Comparison of ENCODE assay signal across 8 mouse cellular contexts in the genomic region with DNA sequence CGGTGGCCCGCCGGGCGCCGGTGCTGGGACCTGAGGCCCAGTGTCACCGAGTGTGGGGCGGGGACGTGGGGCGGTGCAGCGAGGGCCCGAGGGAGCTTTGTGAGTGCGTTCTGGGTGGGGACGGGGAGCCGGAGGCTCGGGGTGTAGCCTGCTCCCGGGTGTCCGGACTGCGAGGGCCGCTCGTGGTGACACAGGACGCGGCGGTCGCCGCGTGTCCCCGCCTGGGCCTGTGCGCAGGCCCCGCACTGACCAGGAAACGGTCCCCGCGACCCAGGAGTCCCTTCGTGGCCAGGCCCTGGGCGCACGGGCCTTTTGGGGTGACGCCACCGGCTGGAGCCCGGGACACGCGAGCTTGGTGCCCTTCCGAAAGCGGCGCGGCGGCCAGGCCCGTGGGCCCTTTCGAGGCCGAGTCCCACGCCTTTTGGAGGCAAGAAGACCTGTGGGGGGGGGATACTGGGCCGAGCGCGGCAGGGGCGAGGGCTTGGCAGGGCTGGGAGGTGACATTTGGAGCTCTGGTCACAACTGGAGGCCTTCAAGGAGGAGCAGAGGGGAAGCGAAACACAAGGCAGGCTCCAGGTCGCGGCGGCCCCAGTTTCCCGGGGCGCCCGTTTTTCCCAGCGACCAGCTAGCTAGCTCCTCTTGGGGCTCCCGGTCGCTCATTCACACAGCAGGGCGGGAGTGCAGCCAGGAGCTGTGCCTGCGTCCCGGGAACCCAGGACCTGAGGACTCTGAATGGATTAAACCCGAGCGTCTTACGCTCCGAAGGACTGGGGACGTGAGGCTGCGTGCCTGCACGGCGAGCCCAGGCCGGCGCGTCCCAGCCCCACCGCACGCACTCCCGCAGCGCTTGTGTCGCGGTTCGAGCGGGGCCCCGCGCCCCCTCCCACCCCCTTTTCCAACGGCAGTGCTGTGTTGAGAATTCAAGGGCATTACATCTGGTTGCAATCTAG. TPM values are rescaled to one million over a fixed set of nuclear protein-coding genes. Genes with fewer than 3 reads are reported as not detected.
A peak's percentile ranks its signal among the peaks of the same experiment; 100 is the strongest.
DNase-seq lines count a peak whose midpoint lies in the region; ATAC-seq lines count a peak whose summit lies in the region.

No protein-coding gene starts in this region.

- H3K27me3 ChIP-seq in embryonic facial prominence, embryonic 13.5 days, result no peaks in the 10 kb centered on the region
- H3K27me3 ChIP-seq in midbrain, embryonic 16.5 days (ENCODE audit: control insufficient read depth, insufficient read depth, low read depth, low read length), result no peaks in the 10 kb centered on the region

- under 1% methylated on average over 87 of the region's 88 CpGs for WGBS in embryonic facial prominence, embryonic 13.5 days
- WGBS in midbrain, embryonic 16.5 days, result under 1% methylated on average over 83 of the region's 88 CpGs

- peak overlapping the region; percentile 99 for H3K27ac ChIP-seq in embryonic facial prominence, embryonic 13.5 days
- peak overlapping the region; percentile 98 for H3K27ac ChIP-seq in midbrain, embryonic 16.5 days (ENCODE audit: low read length)

- no peaks in the 10 kb centered on the region for H3K9me3 ChIP-seq in embryonic facial prominence, embryonic 13.5 days
- no peaks in the 10 kb centered on the region for H3K9me3 ChIP-seq in midbrain, embryonic 16.5 days (replicated peaks; ENCODE audit: control insufficient read depth, low read length, poor library complexity, severe bottlenecking)

- peaks cover 50% of the 10 kb centered on the region for H3K4me1 ChIP-seq in embryonic facial prominence, embryonic 13.5 days
- H3K4me1 ChIP-seq in midbrain, embryonic 16.5 days (ENCODE audit: control insufficient read depth, insufficient read depth, low read length), result peaks cover 33% of the 10 kb centered on the region

- H3K4me2 ChIP-seq in embryonic facial prominence, embryonic 13.5 days, result peak overlapping the region; percentile 84
- peak overlapping the region; percentile 90 for H3K4me2 ChIP-seq in midbrain, embryonic 16.5 days (ENCODE audit: low read length)

- H3K36me3 ChIP-seq in embryonic facial prominence, embryonic 13.5 days, result no peaks in the 10 kb centered on the region
- H3K36me3 ChIP-seq in midbrain, embryonic 16.5 days (ENCODE audit: control insufficient read depth, insufficient read depth, low read length), result no peaks in the 10 kb centered on the region

- H3K4me3 ChIP-seq in embryonic facial prominence, embryonic 13.5 days, result peak overlapping the region; percentile 99
- H3K4me3 ChIP-seq in midbrain, embryonic 16.5 days (ENCODE audit: low read depth, low read length), result peak overlapping the region; percentile 98

- peak overlapping the region; percentile 99 for H3K9ac ChIP-seq in embryonic facial prominence, embryonic 13.5 days
- peak overlapping the region; percentile 100 for H3K9ac ChIP-seq in midbrain, embryonic 16.5 days (ENCODE audit: low read depth, low read length)

- DNase-seq in 3T3-L1 (ENCODE audit: low read depth, low spot score), result peak; percentile 70
- peak; percentile 84 for DNase-seq in adrenal gland, postnatal 10 days
- DNase-seq in heart, adult 8-10 months (ENCODE audit: low spot score), result peak; percentile 59
- DNase-seq in kidney, adult 8-10 months, result peak; percentile 34 to 61
- DNase-seq in liver, result peak; percentile 81
- DNase-seq in spleen, adult 18-20 months, result peak; percentile 53 to 71

- peak; percentile 49 for ATAC-seq in embryonic facial prominence, embryonic 13.5 days (ENCODE audit: insufficient number of reproducible peaks, insufficient read depth, low FRiP score, low TSS enrichment, low read depth)
- ATAC-seq in midbrain, embryonic 16.5 days, result peak; percentile 61

RNA-seq across cellular contexts. Expression of a gene that starts 1.1 kb away (rescaled TPM):
- total RNA-seq in adrenal gland, postnatal 10 days (2021), result 10 to 100 TPM; 34.8 to 53.0 TPM
- polyA plus RNA-seq in embryonic facial prominence, embryonic 13.5 days (2015; fragmentation: Nextera tagmentation; extraction: Ambion mirVana), result 27.9 and 28.5 TPM in 2 replicates
- 10 to 100 TPM; 20.4 to 25.3 (median 22.5) TPM for total RNA-seq in heart, adult 8-10 months (2022)
- 25.0 and 26.5 TPM in 2 replicates for polyA plus RNA-seq in midbrain, embryonic 16.5 days (2015; fragmentation: Nextera tagmentation; extraction: Ambion mirVana)

RNA-seq across cellular contexts. Expression of a gene that starts 59.6 kb away (rescaled TPM):
- 100 to 1,000 TPM in 1 of 2 experiments, 10 to 100 TPM in 1; 57.5 to 102 TPM for total RNA-seq in adrenal gland, postnatal 10 days (2021)
- polyA plus RNA-seq in embryonic facial prominence, embryonic 13.5 days (2015; fragmentation: Nextera tagmentation; extraction: Ambion mirVana), result 5.2 and 6.5 TPM in 2 replicates
- 1 to 10 TPM; 1.6 to 2.6 (median 2.1) TPM for total RNA-seq in heart, adult 8-10 months (2022)
- 7.6 and 9.4 TPM in 2 replicates for polyA plus RNA-seq in midbrain, embryonic 16.5 days (2015; fragmentation: Nextera tagmentation; extraction: Ambion mirVana)

Comparison
In these comparisons a context has a peak if more than half of its experiments do, and no peak if none do; other contexts are left out.
1. Peak in every context shown above with its lines: DNase-seq, ATAC-seq, H3K4me3 ChIP-seq and H3K27ac ChIP-seq.
2. RNA of a gene that starts 59.6 kb away (total RNA-seq): 57.5 to 102 TPM in adrenal gland, postnatal 10 days; 1.6 to 2.6 TPM in heart, adult 8-10 months; every median in the first group is over 10 times any median in the second.